Mouse (Mus musculus): ENCODE measurements around the gene Tbc1d14. TPM values are rescaled to one million over a fixed set of nuclear protein-coding genes. Genes with fewer than 3 reads are reported as not detected.

The Tbc1d14 gene
- total and polyA plus RNA-seq, 2 experiments = 5.4 to 8.4 TPM

GRCm38 (mm10) chr5:36618356-36618755 lies 25.3 kb upstream of the Tbc1d14 start:
- Histone ChIP-seq H3K4me1 (ENCODE audit: control insufficient read depth, insufficient read depth, low read length) (peaks cover 10% of the 10 kb centered on the region), H3K9ac (ENCODE audit: low read depth, low read length) (no peak overlapping the region), H3K27me3 (ENCODE audit: control insufficient read depth, insufficient read depth, low read length) (no peaks in the 10 kb centered on the region), H3K79me2 (ENCODE audit: control insufficient read depth, insufficient read depth, low read length) (0 out of 2 replicates have a peak, but pooled peaks cover 2% of the 10 kb centered on the region), H3K4me3 (ENCODE audit: insufficient read depth, low read depth, low read length) (no peak overlapping the region), H3K36me3 (ENCODE audit: control insufficient read depth, insufficient read depth, low read length) (peaks cover 50% of the 10 kb centered on the region), H3K27ac (replicated peaks; ENCODE audit: insufficient read depth, low read depth, low read length) (no peak overlapping the region)
- DNase-seq (ENCODE audit: extremely low read depth, low read depth, low spot score) = no peak
- WGBS = 84% methylated on average over 4 of the region's 4 CpGs
- TF ChIP-seq CTCF (IDR thresholded peaks at IDR 0.05; ENCODE audit: low read depth, low read length) (no peak), POLR2A (IDR thresholded peaks at IDR 0.05; ENCODE audit: extremely low read depth, insufficient read depth, low read length) (no peak)

GRCm38 (mm10) chr5:36614124-36614523 lies 21.0 kb upstream of the Tbc1d14 start:
- H3K27ac ChIP-seq (replicated peaks; ENCODE audit: insufficient read depth, low read depth, low read length) = no peak overlapping the region

GRCm38 (mm10) chr5:36608939-36609499 lies 15.9 kb upstream of the Tbc1d14 start:
- H3K27ac ChIP-seq (replicated peaks; ENCODE audit: insufficient read depth, low read depth, low read length) = no peak overlapping the region
- WGBS = 95% methylated on average over 2 of the region's 2 CpGs
- H3K4me1 ChIP-seq (ENCODE audit: control insufficient read depth, insufficient read depth, low read length) = no peaks in the 10 kb centered on the region
- no peak overlapping the region for H3K4me3 ChIP-seq (ENCODE audit: insufficient read depth, low read depth, low read length)
- TF ChIP-seq CTCF (IDR thresholded peaks at IDR 0.05; ENCODE audit: low read depth, low read length) (no peak), POLR2A (IDR thresholded peaks at IDR 0.05; ENCODE audit: extremely low read depth, insufficient read depth, low read length) (no peak)
- no peak for DNase-seq (ENCODE audit: extremely low read depth, low read depth, low spot score)
- no peak overlapping the region for H3K9ac ChIP-seq (ENCODE audit: low read depth, low read length)
- peaks cover 66% of the 10 kb centered on the region for H3K36me3 ChIP-seq (ENCODE audit: control insufficient read depth, insufficient read depth, low read length)
- H3K27me3 ChIP-seq (ENCODE audit: control insufficient read depth, insufficient read depth, low read length) = no peaks in the 10 kb centered on the region
- H3K79me2 ChIP-seq (ENCODE audit: control insufficient read depth, insufficient read depth, low read length) = no peaks in the 10 kb centered on the region

More at GRCm38 (mm10) chr5:36614124-36614523, 21.0 kb upstream of the Tbc1d14 start:
- WGBS = 94% methylated on average over 4 of the region's 4 CpGs
- no peak overlapping the region for H3K4me3 ChIP-seq (ENCODE audit: insufficient read depth, low read depth, low read length)
- no peaks in the 10 kb centered on the region for H3K27me3 ChIP-seq (ENCODE audit: control insufficient read depth, insufficient read depth, low read length)
- H3K36me3 ChIP-seq (ENCODE audit: control insufficient read depth, insufficient read depth, low read length) = peaks cover 81% of the 10 kb centered on the region
- TF ChIP-seq CTCF (IDR thresholded peaks at IDR 0.05; ENCODE audit: low read depth, low read length) (no peak), POLR2A (IDR thresholded peaks at IDR 0.05; ENCODE audit: extremely low read depth, insufficient read depth, low read length) (no peak)
- no peak for DNase-seq (ENCODE audit: extremely low read depth, low read depth, low spot score)
- no peaks in the 10 kb centered on the region for H3K79me2 ChIP-seq (ENCODE audit: control insufficient read depth, insufficient read depth, low read length)
- no peaks in the 10 kb centered on the region for H3K4me1 ChIP-seq (ENCODE audit: control insufficient read depth, insufficient read depth, low read length)
- H3K9ac ChIP-seq (ENCODE audit: low read depth, low read length) = no peak overlapping the region

GRCm38 (mm10) chr5:36603031-36603430 lies 10.0 kb upstream of the Tbc1d14 start:
- Histone ChIP-seq H3K36me3 (ENCODE audit: control insufficient read depth, insufficient read depth, low read length) (peaks cover 47% of the 10 kb centered on the region), H3K9ac (ENCODE audit: low read depth, low read length) (no peak overlapping the region), H3K4me1 (ENCODE audit: control insufficient read depth, insufficient read depth, low read length) (no peaks in the 10 kb centered on the region), H3K4me3 (ENCODE audit: insufficient read depth, low read depth, low read length) (no peak overlapping the region), H3K79me2 (ENCODE audit: control insufficient read depth, insufficient read depth, low read length) (no peaks in the 10 kb centered on the region), H3K27ac (replicated peaks; ENCODE audit: insufficient read depth, low read depth, low read length) (no peak overlapping the region), H3K27me3 (ENCODE audit: control insufficient read depth, insufficient read depth, low read length) (no peaks in the 10 kb centered on the region)
- 72% methylated on average over 5 of the region's 5 CpGs for WGBS
- no peak for DNase-seq (ENCODE audit: extremely low read depth, low read depth, low spot score)
- no peak for TF ChIP-seq POLR2A (IDR thresholded peaks at IDR 0.05; ENCODE audit: extremely low read depth, insufficient read depth, low read length)
- peak; percentile 62 for TF ChIP-seq CTCF (IDR thresholded peaks at IDR 0.05; ENCODE audit: low read depth, low read length)

- H3K9ac ChIP-seq (ENCODE audit: low read depth, low read length) = no peak overlapping the region
- no peaks in the 10 kb centered on the region for H3K27me3 ChIP-seq (ENCODE audit: control insufficient read depth, insufficient read depth, low read length)
- H3K36me3 ChIP-seq (ENCODE audit: control insufficient read depth, insufficient read depth, low read length) = peaks cover 40% of the 10 kb centered on the region
- DNase-seq (ENCODE audit: extremely low read depth, low read depth, low spot score) = no peak
- WGBS = 92% methylated on average over 9 of the region's 9 CpGs
- H3K27ac ChIP-seq (replicated peaks; ENCODE audit: insufficient read depth, low read depth, low read length) = no peak overlapping the region
- no peak overlapping the region for H3K4me3 ChIP-seq (ENCODE audit: insufficient read depth, low read depth, low read length)
- no peaks in the 10 kb centered on the region for H3K79me2 ChIP-seq (ENCODE audit: control insufficient read depth, insufficient read depth, low read length)
- TF ChIP-seq CTCF (IDR thresholded peaks at IDR 0.05; ENCODE audit: low read depth, low read length) (no peak), POLR2A (IDR thresholded peaks at IDR 0.05; ENCODE audit: extremely low read depth, insufficient read depth, low read length) (no peak)
- H3K4me1 ChIP-seq (ENCODE audit: control insufficient read depth, insufficient read depth, low read length) = no peaks in the 10 kb centered on the region
Measured at GRCm38 (mm10) chr5:36602028-36602427, 9.0 kb upstream of the Tbc1d14 start.

GRCm38 (mm10) chr5:36601492-36601891 lies 8.4 kb upstream of the Tbc1d14 start:
- no peaks in the 10 kb centered on the region for H3K27me3 ChIP-seq (ENCODE audit: control insufficient read depth, insufficient read depth, low read length)
- no peak for DNase-seq (ENCODE audit: extremely low read depth, low read depth, low spot score)
- H3K36me3 ChIP-seq (ENCODE audit: control insufficient read depth, insufficient read depth, low read length) = peaks cover 37% of the 10 kb centered on the region
- no peak overlapping the region for H3K4me3 ChIP-seq (ENCODE audit: insufficient read depth, low read depth, low read length)
- H3K4me1 ChIP-seq (ENCODE audit: control insufficient read depth, insufficient read depth, low read length) = no peaks in the 10 kb centered on the region
- no peak overlapping the region for H3K27ac ChIP-seq (replicated peaks; ENCODE audit: insufficient read depth, low read depth, low read length)
- WGBS = 89% methylated on average over 7 of the region's 7 CpGs
- no peaks in the 10 kb centered on the region for H3K79me2 ChIP-seq (ENCODE audit: control insufficient read depth, insufficient read depth, low read length)
- TF ChIP-seq CTCF (IDR thresholded peaks at IDR 0.05; ENCODE audit: low read depth, low read length) = no peak
- TF ChIP-seq POLR2A (IDR thresholded peaks at IDR 0.05; ENCODE audit: extremely low read depth, insufficient read depth, low read length) = no peak
- H3K9ac ChIP-seq (ENCODE audit: low read depth, low read length) = no peak overlapping the region
